Mouse (Mus musculus) liver, embryonic 11.5 days (tissue): ENCODE data around the gene Pea15a. TPM values are rescaled to one million over a fixed set of nuclear protein-coding genes. Genes with fewer than 3 reads are reported as not detected.

Experiments
- ATAC-seq: fragments of 200-750 bp; cut with Nextera tagmentation; replicated peaks from 2 replicates; pipeline ENCODE4 v1.8.0; 2017; ENCODE audit warnings: moderate number of reproducible peaks, mild to moderate bottlenecking, moderate TSS enrichment, moderate library complexity; ENCODE audit not compliant: low FRiP score
- DNase-seq: peaks from one replicate; pipeline ENCODE4 v3.0.0-alpha.2; 2017; ENCODE audit warnings: low spot score
- H3K27ac ChIP-seq: fragments of 300-500 bp; sonication (generic); 2 replicates; pipeline ENCODE4 v1.5.1; 2014; ENCODE audit warnings: mild to moderate bottlenecking, low read depth, low read length, control low read depth
- H3K27me3 ChIP-seq: fragments of 300-500 bp; sonication (generic); replicated peaks from 2 replicates; pipeline ENCODE4 v1.6.1; 2014; ENCODE audit warnings: low read length, mixed read lengths; ENCODE audit not compliant: control insufficient read depth, insufficient read depth
- H3K36me3 ChIP-seq: fragments of 300-500 bp; sonication (generic); 2 replicates; pipeline ENCODE4 v1.6.1; 2014; ENCODE audit warnings: mild to moderate bottlenecking, low read length, moderate library complexity, mixed read lengths; ENCODE audit not compliant: control insufficient read depth, insufficient read depth
- H3K4me1 ChIP-seq: fragments of 300-500 bp; sonication (generic); replicated peaks from 2 replicates; pipeline ENCODE4 v1.6.1; 2014; ENCODE audit warnings: low read length, mixed read lengths; ENCODE audit not compliant: control insufficient read depth, insufficient read depth
- H3K4me2 ChIP-seq: fragments of 300-500 bp; sonication (generic); 2 replicates; pipeline ENCODE4 v1.6.1; 2014; ENCODE audit warnings: mild to moderate bottlenecking, control low read depth, moderate library complexity
- H3K4me3 ChIP-seq: fragments of 300-500 bp; sonication (generic); 2 replicates; pipeline ENCODE4 v1.5.1; 2014; ENCODE audit warnings: low read depth, low read length, control low read depth
- H3K9ac ChIP-seq: fragments of 300-500 bp; sonication (generic); 2 replicates; pipeline ENCODE4 v1.6.1; 2014; ENCODE audit warnings: low read depth, low read length, control low read depth
- H3K9me3 ChIP-seq: fragments of 300-500 bp; sonication (generic); 2 replicates; pipeline ENCODE4 v1.6.1; 2016; ENCODE audit warnings: low read length, inconsistent platforms, mixed read lengths; ENCODE audit not compliant: control insufficient read depth
- WGBS: fragments of 180-500 bp; shearing (Covaris S2); extraction: QIAGEN DNeasy Blood & Tissue Kit; methylation state at CpG from one replicate; pipeline ENCODE4 v1.1.7; 2014; 5-methylcytosine and 5-hydroxymethylcytosine counted together
- polyA plus RNA-seq: library from polyadenylated mRNA; unstranded; fragments of >200 nt; fragmentation: Nextera tagmentation; extraction: Ambion mirVana; gene quantifications from 2 replicates; pipeline ENCODE4 v1.2.1, GENCODE M21; 2014

Gene Pea15a
- polyA plus RNA-seq, 1 experiment from 2014 or later: 43.4 TPM

DNA sequence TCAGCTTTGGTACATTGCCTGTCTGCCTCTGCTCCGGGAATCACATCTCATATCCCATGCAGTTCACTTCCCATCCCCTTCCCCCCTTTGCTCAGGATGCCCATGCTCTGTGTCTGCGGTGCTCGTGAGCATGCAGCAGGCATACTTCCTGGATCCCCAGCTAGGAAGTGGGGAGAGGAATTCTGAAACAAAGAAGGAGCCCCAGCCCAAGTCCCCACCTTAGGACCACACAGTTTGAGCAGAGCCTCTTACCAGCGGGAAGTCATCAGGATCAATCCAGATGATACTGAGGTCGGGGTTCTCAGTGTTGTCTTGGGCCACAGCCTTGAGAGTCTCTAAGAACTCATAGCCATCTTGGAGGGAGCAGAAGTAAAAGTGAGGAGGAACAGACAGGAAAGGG is 6.2 kb upstream of the Pea15a start:
- H3K9me3 ChIP-seq: no peaks in the 10 kb centered on the region
- H3K27me3 ChIP-seq: no peaks in the 10 kb centered on the region
- peaks cover 3% of the 10 kb centered on the region for H3K4me1 ChIP-seq
- 50% methylated on average over 5 of the region's 5 CpGs for WGBS
- H3K9ac ChIP-seq: no peak overlapping the region
- no peaks in the 10 kb centered on the region for H3K36me3 ChIP-seq
- ATAC-seq (no peak), DNase-seq (no peak)
- no peak overlapping the region for H3K4me2 ChIP-seq
- H3K27ac ChIP-seq: no peak overlapping the region
- H3K4me3 ChIP-seq: no peak overlapping the region

DNA sequence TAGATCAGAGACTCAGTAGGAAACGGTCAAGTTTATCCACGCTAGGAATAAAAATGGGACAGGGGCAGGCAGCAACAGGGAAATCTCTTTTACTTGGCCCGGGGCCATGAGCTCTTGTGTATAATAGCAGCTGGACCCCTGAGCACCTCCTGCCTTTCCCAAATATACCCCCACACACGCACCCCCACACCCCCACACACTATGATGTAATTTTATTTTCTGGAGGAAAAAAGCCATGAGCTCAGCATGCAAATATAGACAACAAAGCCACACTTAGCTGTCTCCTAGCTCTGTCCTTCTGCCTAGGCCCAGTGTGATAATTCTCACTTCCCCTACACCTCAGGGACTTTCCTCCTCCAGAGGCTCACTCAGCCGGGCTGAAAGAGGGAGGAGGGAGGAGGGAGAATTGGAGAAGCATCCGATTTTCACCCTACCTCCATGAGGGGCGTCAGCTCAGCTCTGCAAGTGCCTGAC is 544 bp upstream of the Pea15a start:
- peaks cover 30% of the 10 kb centered on the region for H3K4me1 ChIP-seq
- ATAC-seq: no peak
- no peaks in the 10 kb centered on the region for H3K27me3 ChIP-seq
- H3K36me3 ChIP-seq: no peaks in the 10 kb centered on the region
- no peak for DNase-seq
- H3K9ac ChIP-seq: no peak overlapping the region
- H3K4me2 ChIP-seq: peak overlapping the region; percentile 78
- no peak overlapping the region for H3K27ac ChIP-seq
- no peaks in the 10 kb centered on the region for H3K9me3 ChIP-seq
- 33% methylated on average over 7 of the region's 7 CpGs for WGBS
- H3K4me3 ChIP-seq: no peak overlapping the region

DNA sequence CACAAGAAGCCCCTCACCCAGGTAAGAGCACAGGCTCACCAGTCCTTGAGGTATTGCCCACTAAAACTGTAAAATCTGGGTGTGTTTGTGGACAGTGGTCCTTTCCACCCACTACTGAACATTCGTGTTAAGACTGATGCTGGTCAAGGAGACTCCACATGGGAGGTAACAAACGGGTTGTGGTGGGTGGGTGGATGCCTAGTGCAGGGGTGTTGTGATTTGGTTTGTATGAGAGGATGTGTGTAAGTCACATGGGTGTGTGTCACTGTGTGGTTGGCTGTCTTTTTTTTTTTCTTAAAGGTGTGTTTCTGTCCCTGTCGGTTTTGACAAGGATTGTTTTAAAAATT is 890 bp downstream of the Pea15a start:
- H3K36me3 ChIP-seq: no peaks in the 10 kb centered on the region; the same call in 1 of the 2 replicates
- peak overlapping the region; percentile 71; the same call in 1 of the 2 replicates for H3K9ac ChIP-seq
- no peak overlapping the region for H3K27ac ChIP-seq
- DNase-seq (no peak), ATAC-seq (no peak)
- H3K27me3 ChIP-seq: no peaks in the 10 kb centered on the region
- peak overlapping the region; percentile 78 for H3K4me2 ChIP-seq
- H3K4me3 ChIP-seq: peak overlapping the region; percentile 61
- 21% methylated on average over 3 of the region's 3 CpGs for WGBS
- H3K4me1 ChIP-seq: peaks cover 33% of the 10 kb centered on the region
- H3K9me3 ChIP-seq: no peaks in the 10 kb centered on the region

DNA sequence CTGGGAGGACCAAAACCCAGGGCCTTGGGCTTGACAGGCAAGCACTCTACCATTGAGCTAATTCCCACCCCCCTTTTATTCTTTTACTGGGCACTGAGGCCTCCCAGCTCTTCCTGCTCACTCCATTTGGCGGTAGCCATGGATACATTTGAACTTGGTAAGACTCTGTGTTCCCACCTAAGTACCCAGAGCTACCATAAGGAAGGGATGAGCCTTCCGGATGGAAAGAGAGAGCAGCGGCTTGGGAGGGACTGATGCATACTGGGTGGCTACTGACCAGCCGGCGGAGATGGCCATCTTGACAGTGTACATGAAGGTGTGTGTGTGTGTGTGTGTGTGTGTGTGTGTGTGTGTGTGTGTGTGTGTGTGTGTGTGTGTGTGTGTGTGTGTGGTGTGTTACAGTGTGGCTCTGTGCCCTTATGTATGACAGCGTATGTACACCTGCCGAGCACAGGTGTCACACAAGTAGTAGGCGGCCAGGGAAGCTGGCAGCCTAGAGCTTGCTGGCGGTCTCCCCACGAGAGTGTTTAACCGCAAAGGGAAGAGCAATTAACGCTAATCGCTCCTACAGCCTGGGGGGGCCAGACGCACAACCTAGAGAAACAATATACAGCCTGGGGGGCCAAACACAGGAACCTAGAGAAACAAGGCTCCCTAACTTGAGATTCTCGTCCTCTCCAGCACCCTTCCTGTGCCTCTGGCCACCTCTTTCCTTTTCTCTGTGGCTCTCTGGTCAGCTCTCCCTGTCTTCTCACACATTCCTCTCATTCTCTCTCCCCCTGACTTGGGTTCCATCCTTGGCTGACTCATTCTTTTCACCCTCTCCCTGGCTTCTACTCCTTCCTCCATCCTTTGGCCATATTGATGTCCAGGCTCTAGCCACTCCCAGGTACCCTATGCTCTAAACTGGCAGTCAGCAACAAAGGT is 1.5 kb downstream of the Pea15a start:
- Histone ChIP-seq H3K4me2 (peak overlapping the region; percentile 78), H3K9ac (no peak overlapping the region), H3K4me1 (peaks cover 33% of the 10 kb centered on the region), H3K27me3 (no peaks in the 10 kb centered on the region), H3K4me3 (peak overlapping the region; percentile 61; the same call in 1 of the 2 replicates), H3K27ac (no peak overlapping the region), H3K36me3 (peaks cover 2% of the 10 kb centered on the region; the same call in 1 of the 2 replicates), H3K9me3 (no peaks in the 10 kb centered on the region)
- DNase-seq: no peak
- ATAC-seq: no peak
- 63% methylated on average over 15 of the region's 15 CpGs for WGBS

DNA sequence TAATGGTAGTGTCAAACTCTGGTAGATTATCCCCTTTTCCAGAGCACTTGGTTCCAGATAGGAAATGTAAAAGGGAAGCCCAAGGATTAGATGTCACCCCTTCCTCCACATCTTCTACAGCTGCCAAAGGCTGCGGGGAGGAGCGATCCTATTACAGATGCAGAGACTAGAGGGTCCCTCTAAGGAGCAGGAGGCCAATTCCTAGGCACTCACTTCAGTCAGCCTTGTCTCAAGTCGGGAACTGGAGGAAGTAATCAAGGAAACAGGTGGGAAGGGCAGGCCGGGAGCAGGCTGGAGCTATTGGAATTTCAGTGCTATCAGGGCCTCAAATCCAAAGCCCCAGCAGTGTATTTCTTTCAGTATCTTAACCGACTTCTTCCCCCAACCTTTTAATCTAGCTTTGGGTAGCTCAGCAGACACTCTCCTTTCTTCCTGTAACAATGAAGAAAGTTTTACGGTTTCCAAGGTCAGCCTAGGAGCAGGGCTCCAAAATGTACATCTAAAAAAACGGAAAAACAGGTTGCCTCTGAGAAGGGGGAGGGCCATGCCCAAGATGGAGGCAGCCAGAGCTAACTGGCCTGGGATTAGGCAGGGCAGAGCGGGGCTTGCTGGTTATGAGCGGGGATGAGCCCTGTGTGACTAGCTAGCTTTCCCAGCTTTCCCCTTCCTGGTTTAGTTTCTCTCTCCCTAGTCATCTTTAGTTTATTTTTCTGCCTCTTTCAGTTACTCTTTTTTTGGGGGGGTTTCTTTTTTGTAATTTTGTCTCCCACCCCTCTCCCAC is 2.4 kb downstream of the Pea15a start:
- Histone ChIP-seq H3K4me3 (no peak overlapping the region), H3K36me3 (peaks cover 4% of the 10 kb centered on the region; the same call in 1 of the 2 replicates), H3K9ac (no peak overlapping the region), H3K27ac (peak overlapping the region; percentile 61), H3K4me1 (peaks cover 33% of the 10 kb centered on the region), H3K4me2 (peak overlapping the region; percentile 17; the same call in 1 of the 2 replicates), H3K27me3 (no peaks in the 10 kb centered on the region), H3K9me3 (no peaks in the 10 kb centered on the region)
- DNase-seq (no peak), ATAC-seq (no peak)
- WGBS: 36% methylated on average over 9 of the region's 9 CpGs

DNA sequence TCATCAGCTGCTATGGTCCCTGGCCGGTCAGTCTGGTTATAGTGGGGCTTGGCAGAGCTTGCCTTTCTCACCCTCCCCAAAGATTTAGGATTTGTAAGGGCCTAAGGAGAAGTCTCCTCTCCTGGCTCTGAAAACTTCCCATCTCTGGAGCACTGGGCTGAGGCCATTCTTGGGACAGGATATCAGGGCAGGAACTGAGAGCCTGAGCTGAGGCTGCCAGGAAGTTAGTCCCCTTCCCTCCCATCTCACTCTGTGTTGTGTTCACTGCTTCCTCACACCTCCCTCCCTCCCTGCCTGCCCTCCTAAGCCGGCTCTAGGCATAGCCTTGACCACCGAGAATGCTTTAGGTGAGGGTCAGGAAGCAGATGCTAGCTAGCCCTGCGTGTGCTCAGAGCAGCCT is 3.0 kb downstream of the Pea15a start:
- no peak overlapping the region for H3K4me2 ChIP-seq
- whole genome bisulfite sequencing: 23% methylated on average over 4 of the region's 4 CpGs
- H3K4me3 ChIP-seq: no peak overlapping the region
- H3K27ac ChIP-seq: peak overlapping the region; percentile 61
- ATAC-seq (no peak), DNase-seq (no peak)
- H3K9me3 ChIP-seq: no peaks in the 10 kb centered on the region
- peak overlapping the region; percentile 30; the same call in 1 of the 2 replicates for H3K9ac ChIP-seq
- H3K27me3 ChIP-seq: no peaks in the 10 kb centered on the region
- peaks cover 33% of the 10 kb centered on the region for H3K4me1 ChIP-seq
- peaks cover 7% of the 10 kb centered on the region; the same call in 1 of the 2 replicates for H3K36me3 ChIP-seq

DNA sequence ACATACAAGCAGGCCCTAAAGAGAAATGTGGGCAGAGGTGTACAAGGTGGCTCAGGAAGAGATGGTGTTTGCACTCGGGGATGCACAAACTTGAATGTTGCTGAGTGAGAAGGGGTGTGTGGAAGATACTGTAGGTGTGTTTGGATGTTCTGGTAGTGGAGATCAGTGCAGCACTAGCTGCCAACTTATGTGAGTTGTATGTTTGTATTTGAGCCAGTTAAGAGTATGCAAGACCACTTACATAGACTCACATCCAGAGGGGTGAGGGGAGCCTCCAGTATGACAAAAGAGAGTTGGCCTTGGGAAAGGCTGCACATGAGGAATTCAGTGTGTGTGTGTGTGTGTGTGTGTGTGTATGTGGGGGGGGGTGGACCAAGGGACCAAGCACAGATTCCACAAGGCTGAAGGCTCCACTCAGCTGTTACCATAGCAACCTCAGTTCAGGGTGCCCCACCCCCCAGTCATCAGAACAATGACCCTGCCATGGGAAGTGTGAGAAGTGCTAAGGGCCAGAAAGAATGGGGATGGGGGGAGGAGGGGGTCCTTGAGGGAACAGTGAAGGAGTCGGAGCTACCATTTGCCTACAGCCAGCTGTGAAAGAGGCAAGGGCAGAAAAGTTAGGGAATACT is 3.6 kb downstream of the Pea15a start:
- Histone ChIP-seq H3K27ac (peak overlapping the region; percentile 61), H3K9me3 (no peaks in the 10 kb centered on the region), H3K9ac (peak overlapping the region; percentile 30; the same call in 1 of the 2 replicates), H3K4me3 (no peak overlapping the region), H3K4me1 (peaks cover 33% of the 10 kb centered on the region), H3K27me3 (no peaks in the 10 kb centered on the region), H3K36me3 (peaks cover 12% of the 10 kb centered on the region; the same call in 1 of the 2 replicates), H3K4me2 (no peak overlapping the region)
- DNase-seq: no peak
- ATAC-seq: no peak
- 47% methylated on average over 2 of the region's 2 CpGs for WGBS
